Mouse (Mus musculus) myocyte (in vitro differentiated cells): ENCODE results near the gene Bcar3.

ENCODE experiments used
- MAX ChIP-seq: IDR thresholded peaks from one replicate; pipeline ENCODE4 v1.6.1; 2011; ENCODE audit warnings: low read depth, mild to moderate bottlenecking, control low read depth
- MYOD1 ChIP-seq, 3 experiments: IDR thresholded peaks; one replicate each; pipeline ENCODE4 v1.6.1; 2011; ENCODE audit warnings: control low read depth in 2 of 3, low read depth in 2 of 3, mild to moderate bottlenecking in 2 of 3, moderate library complexity in 1 of 3; ENCODE audit not compliant: insufficient read length in 2 of 3, control insufficient read depth in 1 of 3
- MYOG ChIP-seq, 3 experiments: IDR thresholded peaks; one replicate each; pipeline ENCODE4 v1.6.1; 2011; ENCODE audit warnings: control low read depth in 2 of 3, low read depth in 2 of 3, mild to moderate bottlenecking in 2 of 3; ENCODE audit not compliant: insufficient read length in 2 of 3, control insufficient read depth in 1 of 3, insufficient read depth in 1 of 3
- POLR2A ChIP-seq: IDR thresholded peaks from one replicate; pipeline ENCODE4 v1.6.1; 2011; ENCODE audit warnings: low read depth, mild to moderate bottlenecking, control low read depth, moderate library complexity; ENCODE audit not compliant: insufficient read length
- POLR2AphosphoS2 ChIP-seq: IDR thresholded peaks from one replicate; pipeline ENCODE4 v1.6.1; 2011; ENCODE audit warnings: low read depth, control low read depth; ENCODE audit not compliant: insufficient read length
- SRF ChIP-seq: IDR thresholded peaks from one replicate; pipeline ENCODE4 v1.6.1; 2011; ENCODE audit warnings: low read depth; ENCODE audit not compliant: control insufficient read depth, insufficient read length
- USF1 ChIP-seq: IDR thresholded peaks from one replicate; pipeline ENCODE4 v1.6.1; 2011; ENCODE audit warnings: low read depth, mild to moderate bottlenecking, control low read depth, moderate library complexity

DNA sequence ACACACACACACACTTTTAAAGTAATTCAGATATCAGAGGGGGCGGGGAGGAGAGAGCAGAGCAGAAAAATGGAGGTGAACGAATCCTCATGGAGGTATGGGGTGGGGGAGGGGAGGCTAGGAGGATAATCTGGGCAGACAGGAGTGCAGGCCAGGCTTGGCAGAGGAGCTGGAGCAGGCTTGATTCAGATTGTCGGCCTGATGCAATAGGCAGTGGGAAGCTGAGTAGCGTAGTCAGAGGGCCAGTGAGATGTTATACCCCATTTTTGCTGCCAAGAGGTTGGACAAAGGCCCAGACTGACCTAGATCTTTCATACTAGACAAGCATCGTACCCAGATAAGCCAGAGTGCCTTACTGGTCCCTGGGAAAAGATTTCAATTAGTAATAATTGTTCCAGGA, 3.0 kb downstream of the Bcar3 start:
- no peak for TF ChIP-seq POLR2A
- TF ChIP-seq MYOG (IDR thresholded peaks at IDR 0.05; ENCODE audit: control insufficient read depth in 1 of 3, insufficient read depth in 1 of 3, insufficient read length in 2 of 3, low read depth in 2 of 3): no peak
- TF ChIP-seq SRF: no peak
- no peak for TF ChIP-seq USF1
- no peak for TF ChIP-seq POLR2AphosphoS2
- no peak for TF ChIP-seq MYOD1 (IDR thresholded peaks at IDR 0.05; ENCODE audit: control insufficient read depth in 1 of 3, insufficient read length in 2 of 3, low read depth in 2 of 3)
- no peak for TF ChIP-seq MAX
